Mouse (Mus musculus) yolk sac, embryonic 10.5 days (tissue): ENCODE results near the gene Osbpl7.

Source experiments
- DNase-seq: peaks from one replicate; pipeline ENCODE4 v3.0.0-alpha.2; 2017; ENCODE audit warnings: low spot score

Osbpl7 gene

GRCm38 (mm10) chr11:97040301-97041021 is 10.0 kb upstream of the Osbpl7 start:
- DNase-seq = no peak

GRCm38 (mm10) chr11:97041022-97041899 is 9.2 kb upstream of the Osbpl7 start, which contains the start of the genes Lrrc46 and Mrpl10:
Gene Lrrc46 (minus strand): TSS chr11:97041407.
Gene Mrpl10 (plus strand): TSS chr11:97041560.
- DNase-seq = peak; percentile 92

GRCm38 (mm10) chr11:97044902-97045301 is 5.5 kb upstream of the Osbpl7 start:
- DNase-seq = no peak

GRCm38 (mm10) chr11:97045861-97046260 is 4.6 kb upstream of the Osbpl7 start:
- DNase-seq = no peak

- DNase-seq = no peak
Measured at GRCm38 (mm10) chr11:97048090-97048650, 2.3 kb upstream of the Osbpl7 start.

- no peak for DNase-seq
Measured at GRCm38 (mm10) chr11:97049492-97050085, 839 bp upstream of the Osbpl7 start.

GRCm38 (mm10) chr11:97050944-97051586 is 637 bp downstream of the Osbpl7 start:
- no peak for DNase-seq

GRCm38 (mm10) chr11:97052219-97052646 is 1.8 kb downstream of the Osbpl7 start:
- DNase-seq = peak; percentile 31

- DNase-seq = no peak
Measured at GRCm38 (mm10) chr11:97063274-97063920, 13.0 kb downstream of the Osbpl7 start.

- no peak for DNase-seq
Measured at GRCm38 (mm10) chr11:97063921-97064295, 13.5 kb downstream of the Osbpl7 start.

- DNase-seq = no peak
Measured at GRCm38 (mm10) chr11:97065538-97066295, 15.3 kb downstream of the Osbpl7 start.

GRCm38 (mm10) chr11:97066656-97067360 is 16.4 kb downstream of the Osbpl7 start:
- DNase-seq = no peak

- no peak for DNase-seq
Measured at GRCm38 (mm10) chr11:97069333-97069732, 18.9 kb downstream of the Osbpl7 start.

- DNase-seq = no peak
Measured at GRCm38 (mm10) chr11:97069770-97070169, 19.3 kb downstream of the Osbpl7 start.

- DNase-seq = no peak
Measured at GRCm38 (mm10) chr11:97071129-97071528, 20.7 kb downstream of the Osbpl7 start.

GRCm38 (mm10) chr11:97072533-97072932 is 22.1 kb downstream of the Osbpl7 start:
- DNase-seq = peak; percentile 35

GRCm38 (mm10) chr11:97074235-97074634 is 23.8 kb downstream of the Osbpl7 start:
- no peak for DNase-seq

GRCm38 (mm10) chr11:97078751-97079150 is 28.3 kb downstream of the Osbpl7 start:
- peak; percentile 52 for DNase-seq

GRCm38 (mm10) chr11:97080291-97080690 is 29.9 kb downstream of the Osbpl7 start:
- no peak for DNase-seq

- no peak for DNase-seq
Measured at GRCm38 (mm10) chr11:97082977-97083376, 32.5 kb downstream of the Osbpl7 start.
